In genomic region chr19:22300906-22301305, GRCm38 (mm10) we compare ENCODE assay signal across 16 mouse cellular contexts.
DNase-seq lines count a peak whose midpoint lies in the region; ATAC-seq and TF ChIP-seq lines count a peak whose summit lies in the region.
"Had no signal": no experiment of that assay in that cellular context is flagged by ENCODE, and none has a peak within 500 bp of the region (broad histone marks: within the 10 kb centered on the region; RNA-seq: fewer than 3 reads in every experiment).

No protein-coding gene starts in this region.

- DNase-seq in frontal cortex, postnatal 36 days (ENCODE audit: low spot score in 2 of 2) = peak; percentile 3 to 19
- no peak for DNase-seq in frontal cortex, postnatal 25 days (ENCODE audit: low spot score in 2 of 2)
- no peak for DNase-seq in left cerebral cortex, adult 2 months (ENCODE audit: extremely low spot score in 1 of 2, low spot score in 2 of 2)
- no peak for DNase-seq in left cerebral cortex, postnatal 4 days
- no peak for DNase-seq in MEL (ENCODE audit: low read depth, low spot score)
- peak; percentile 15 for DNase-seq in embryonic facial prominence, embryonic 14.5 days (ENCODE audit: low spot score)
- DNase-seq in adrenal gland, adult 8-10 months = no peak
- DNase-seq in urinary bladder, adult 2 months (ENCODE audit: low spot score) = no peak
- DNase-seq: kidney, adult 11 months; lung, postnatal 36 days; thymus, postnatal 14 days had no signal

- no peaks in the 10 kb centered on the region; a peak in 1 of 4 replicates for H3K27me3 ChIP-seq in MEL (ENCODE audit: control insufficient read depth in 1 of 2, insufficient read depth in 2 of 2, low read length in 2 of 2)
- H3K27me3 ChIP-seq in embryonic facial prominence, embryonic 14.5 days (replicated peaks; ENCODE audit: control insufficient read depth, insufficient read depth, low read length) = no peaks in the 10 kb centered on the region
- H3K27me3 ChIP-seq: midbrain, embryonic 15.5 days; neural tube, embryonic 12.5 days; stomach, embryonic 15.5 days had no signal

- no peak overlapping the region for H3K4me2 ChIP-seq in embryonic facial prominence, embryonic 14.5 days (ENCODE audit: low read depth, low read length)
- H3K4me2 ChIP-seq: midbrain, embryonic 15.5 days; neural tube, embryonic 12.5 days; stomach, embryonic 15.5 days had no signal

- H3K27ac ChIP-seq in left cerebral cortex, adult 2 months = no peak overlapping the region
- H3K27ac ChIP-seq in MEL (ENCODE audit: control insufficient read depth, low read depth, low read length) = no peak overlapping the region
- H3K27ac ChIP-seq in embryonic facial prominence, embryonic 14.5 days (replicated peaks; ENCODE audit: low read depth, low read length) = no peak overlapping the region
- H3K27ac ChIP-seq: heart, embryonic 10.5 days; hindbrain, embryonic 10.5 days; midbrain, embryonic 15.5 days; neural tube, embryonic 12.5 days; stomach, embryonic 15.5 days had no signal

- no peaks in the 10 kb centered on the region for H3K36me3 ChIP-seq in MEL (ENCODE audit: control insufficient read depth in 1 of 2, insufficient read depth in 2 of 2, low read length in 2 of 2)
- no peaks in the 10 kb centered on the region for H3K36me3 ChIP-seq in embryonic facial prominence, embryonic 14.5 days (ENCODE audit: control insufficient read depth, insufficient read depth, low read length)
- H3K36me3 ChIP-seq: heart, embryonic 10.5 days; hindbrain, embryonic 10.5 days; midbrain, embryonic 15.5 days; neural tube, embryonic 12.5 days; stomach, embryonic 15.5 days had no signal

- peak; percentile 36 for TF ChIP-seq CTCF in left cerebral cortex, adult 2 months (IDR thresholded peaks at IDR 0.05)
- no peak for TF ChIP-seq CTCF in MEL (IDR thresholded peaks at IDR 0.05 in 2 of 3, conservative IDR thresholded peaks at IDR 0.05 in 1 of 3; ENCODE audit: control insufficient read depth in 1 of 3, insufficient read depth in 1 of 3, low read depth in 2 of 3, low read length in 3 of 3, poor library complexity in 1 of 3, severe bottlenecking in 1 of 3)

- intact Hi-C loops in left cerebral cortex, adult 2 months (cut with DNase I) = loop anchor here (5.0 to 10.0 kb wide), 7 partner anchors 164 to 1504 kb away; partner anchors contain the start of genes Cemip2 and Trpm3
- intact Hi-C loops in left cerebral cortex, postnatal 4 days (cut with DNase I) = loop anchor here (5.0 to 10.0 kb wide), 3 partner anchors 474 to 926 kb away; no protein-coding TSS in a partner anchor

- WGBS in embryonic facial prominence, embryonic 14.5 days = 43% methylated on average over 2 of the region's 2 CpGs

- H3K4me1 ChIP-seq in MEL (ENCODE audit: control insufficient read depth in 1 of 2, insufficient read depth in 2 of 2, low read length in 2 of 2) = peaks cover 0 to 2% of the 10 kb centered on the region in 2 experiments; a peak in 1 of 4 replicates
- no peaks in the 10 kb centered on the region for H3K4me1 ChIP-seq in embryonic facial prominence, embryonic 14.5 days (ENCODE audit: control insufficient read depth, insufficient read depth, low read length)
- H3K4me1 ChIP-seq: stomach, embryonic 15.5 days had no signal

- no peak for TF ChIP-seq EP300 in MEL (IDR thresholded peaks at IDR 0.05; ENCODE audit: low read depth in 1 of 2, low read length in 2 of 2)

- no peak overlapping the region for H3K4me3 ChIP-seq in left cerebral cortex, adult 2 months
- no peak overlapping the region for H3K4me3 ChIP-seq in MEL (ENCODE audit: control insufficient read depth in 1 of 2, insufficient read depth in 1 of 2, low read depth in 2 of 2, low read length in 2 of 2)
- no peak overlapping the region for H3K4me3 ChIP-seq in embryonic facial prominence, embryonic 14.5 days (ENCODE audit: low read depth, low read length)
- H3K4me3 ChIP-seq: heart, embryonic 10.5 days; hindbrain, embryonic 10.5 days; midbrain, embryonic 15.5 days; neural tube, embryonic 12.5 days; stomach, embryonic 15.5 days had no signal

- TF ChIP-seq POLR2A in MEL (IDR thresholded peaks at IDR 0.05; ENCODE audit: control insufficient read depth in 1 of 2, insufficient read depth in 1 of 2, low read depth in 1 of 2, low read length in 2 of 2, poor library complexity in 1 of 2) = no peak

- ATAC-seq in embryonic facial prominence, embryonic 14.5 days (ENCODE audit: low read depth) = no peak
- ATAC-seq: midbrain, embryonic 15.5 days had no signal

- H3K9ac ChIP-seq in MEL (ENCODE audit: control insufficient read depth, low read depth, low read length, poor library complexity, severe bottlenecking) = no peak overlapping the region
- H3K9ac ChIP-seq in embryonic facial prominence, embryonic 14.5 days (ENCODE audit: low read depth, low read length) = no peak overlapping the region
- H3K9ac ChIP-seq: midbrain, embryonic 15.5 days; neural tube, embryonic 12.5 days; stomach, embryonic 15.5 days had no signal

- H3K79me2 ChIP-seq in MEL (ENCODE audit: control insufficient read depth, insufficient read depth, low read length, poor library complexity) = no peaks in the 10 kb centered on the region

- no peak; the same call in 1 of the 2 replicates for TF ChIP-seq RAD21 in MEL (IDR thresholded peaks at IDR 0.05; ENCODE audit: low read depth, low read length)

- no peaks in the 10 kb centered on the region for H3K9me3 ChIP-seq in MEL (replicated peaks; ENCODE audit: insufficient read depth, low read length)
- H3K9me3 ChIP-seq in embryonic facial prominence, embryonic 14.5 days (ENCODE audit: control insufficient read depth, low read length) = no peaks in the 10 kb centered on the region
- H3K9me3 ChIP-seq: heart, embryonic 10.5 days; hindbrain, embryonic 10.5 days; midbrain, embryonic 15.5 days; neural tube, embryonic 12.5 days; stomach, embryonic 15.5 days had no signal

TF ChIP-seq in MEL, 35 proteins besides CTCF, POLR2A, EP300 and RAD21:
- TF ChIP-seq SMC3 (IDR thresholded peaks at IDR 0.05; ENCODE audit: low read depth, low read length) = peak; percentile 17; the same call in 1 of the 2 replicates
- no peak for TF ChIP-seq NELFE (IDR thresholded peaks at IDR 0.05; ENCODE audit: low read depth, low read length)

Comparison
In these comparisons a context has a peak if more than half of its experiments do, and no peak if none do; other contexts are left out.
1. DNase-seq: peak in frontal cortex, postnatal 36 days (2 of 2) and embryonic facial prominence, embryonic 14.5 days (single experiment); none in frontal cortex, postnatal 25 days (0 of 2), left cerebral cortex, adult 2 months (0 of 2), left cerebral cortex, postnatal 4 days (single experiment), MEL (single experiment), adrenal gland, adult 8-10 months (single experiment) and urinary bladder, adult 2 months (single experiment).